Comparison of ENCODE assay signal across 7 mouse cellular contexts in the genomic region with DNA sequence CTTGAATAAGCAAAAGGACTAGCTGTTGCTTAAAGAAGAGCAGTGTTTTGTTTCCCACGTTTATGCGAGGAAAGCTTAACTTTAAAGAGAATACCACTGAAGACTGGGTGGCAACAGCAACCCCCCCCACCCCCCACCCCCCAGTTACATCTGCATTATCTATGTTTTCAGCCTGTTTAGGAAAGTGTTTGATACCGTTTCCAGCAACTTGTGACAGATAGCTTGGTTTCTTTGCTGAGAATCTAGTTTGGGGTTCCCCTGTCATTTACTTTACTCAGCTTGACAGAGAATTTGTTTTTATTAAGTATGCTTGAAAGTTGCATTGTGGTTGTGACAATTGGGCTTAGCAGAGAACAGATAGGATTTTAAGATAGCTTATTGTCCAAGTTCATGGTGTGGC. TPM values are rescaled to one million over a fixed set of nuclear protein-coding genes. Genes with fewer than 3 reads are reported as not detected.
A peak's percentile ranks its signal among the peaks of the same experiment; 100 is the strongest.
DNase-seq lines count a peak whose midpoint lies in the region; ATAC-seq and TF ChIP-seq lines count a peak whose summit lies in the region.

No protein-coding gene starts in this region.

- peaks cover 18% of the 10 kb centered on the region for H3K36me3 ChIP-seq in megakaryocyte, embryonic 14.5 days (replicated peaks; ENCODE audit: low read length)
- 0 out of 2 replicates have a peak, but pooled peaks cover 5% of the 10 kb centered on the region for H3K36me3 ChIP-seq in forebrain, embryonic 12.5 days (replicated peaks)
- 0 out of 2 replicates have a peak, but pooled peaks cover under 1% of the 10 kb centered on the region for H3K36me3 ChIP-seq in liver, embryonic 11.5 days (ENCODE audit: control insufficient read depth, insufficient read depth, low read length)
- no peaks in the 10 kb centered on the region for H3K36me3 ChIP-seq in stomach, postnatal 0 days (ENCODE audit: control insufficient read depth, insufficient read depth, low read length)

- H3K9me3 ChIP-seq in megakaryocyte, embryonic 14.5 days, result no peaks in the 10 kb centered on the region
- no peaks in the 10 kb centered on the region for H3K9me3 ChIP-seq in forebrain, embryonic 12.5 days
- H3K9me3 ChIP-seq in liver, embryonic 11.5 days (ENCODE audit: control insufficient read depth, low read length), result no peaks in the 10 kb centered on the region
- no peaks in the 10 kb centered on the region for H3K9me3 ChIP-seq in stomach, postnatal 0 days (ENCODE audit: control insufficient read depth, low read length)

- no peak for DNase-seq in liver, embryonic 11.5 days (ENCODE audit: low spot score)
- no peak for DNase-seq in stomach, postnatal 0 days (ENCODE audit: low spot score)
- DNase-seq in natural killer cell, adult 2 months (ENCODE audit: low spot score in 2 of 2), result no peak
- no peak for DNase-seq in retina, postnatal 1 day

- H3K4me3 ChIP-seq in megakaryocyte, embryonic 14.5 days (replicated peaks), result peak overlapping the region; percentile 97
- H3K4me3 ChIP-seq in forebrain, embryonic 12.5 days (replicated peaks), result peak overlapping the region; percentile 97
- H3K4me3 ChIP-seq in liver, embryonic 11.5 days (ENCODE audit: low read depth, low read length), result peak overlapping the region; percentile 99
- H3K4me3 ChIP-seq in stomach, postnatal 0 days (ENCODE audit: low read depth, low read length), result peak overlapping the region; percentile 94

- no peak for TF ChIP-seq EP300 in stomach, postnatal 0 days (optimal IDR thresholded peaks at IDR 0.05)

- peak overlapping the region; percentile 76 for H3K4me2 ChIP-seq in forebrain, embryonic 12.5 days
- H3K4me2 ChIP-seq in liver, embryonic 11.5 days, result peak overlapping the region; percentile 77
- H3K4me2 ChIP-seq in stomach, postnatal 0 days (replicated peaks; ENCODE audit: low read depth), result peak overlapping the region; percentile 57

- no peak for ATAC-seq in megakaryocyte, adult 5-6 weeks (ENCODE audit: poor library complexity, severe bottlenecking)
- ATAC-seq in forebrain, embryonic 12.5 days (ENCODE audit: low FRiP score), result no peak
- ATAC-seq in liver, embryonic 11.5 days (replicated peaks; ENCODE audit: low FRiP score), result no peak
- ATAC-seq in stomach, postnatal 0 days (ENCODE audit: low FRiP score, low TSS enrichment), result no peak

- H3K27ac ChIP-seq in forebrain, embryonic 12.5 days, result no peak overlapping the region
- peak overlapping the region; percentile 99 for H3K27ac ChIP-seq in liver, embryonic 11.5 days (ENCODE audit: low read depth, low read length)
- 0 out of 2 replicates have a peak overlapping the region, but pooled peaks have one; percentile 99 for H3K27ac ChIP-seq in stomach, postnatal 0 days (replicated peaks)

- 15% methylated on average over 3 of the region's 3 CpGs for WGBS in forebrain, embryonic 12.5 days
- 2% methylated on average over 3 of the region's 3 CpGs for WGBS in liver, embryonic 11.5 days
- WGBS in stomach, postnatal 0 days, result 2% methylated on average over 3 of the region's 3 CpGs

- TF ChIP-seq CTCF in stomach, postnatal 0 days (IDR thresholded peaks at IDR 0.05; ENCODE audit: low read depth), result no peak

- H3K9ac ChIP-seq in forebrain, embryonic 12.5 days, result peak overlapping the region; percentile 90
- peak overlapping the region; percentile 99 for H3K9ac ChIP-seq in liver, embryonic 11.5 days (ENCODE audit: low read depth, low read length)
- H3K9ac ChIP-seq in stomach, postnatal 0 days (ENCODE audit: low read length), result peak overlapping the region; percentile 96

- H3K27me3 ChIP-seq in megakaryocyte, embryonic 14.5 days (replicated peaks), result no peaks in the 10 kb centered on the region
- no peaks in the 10 kb centered on the region for H3K27me3 ChIP-seq in forebrain, embryonic 12.5 days
- no peaks in the 10 kb centered on the region for H3K27me3 ChIP-seq in liver, embryonic 11.5 days (replicated peaks; ENCODE audit: control insufficient read depth, insufficient read depth, low read length)
- no peaks in the 10 kb centered on the region for H3K27me3 ChIP-seq in stomach, postnatal 0 days (ENCODE audit: control insufficient read depth, insufficient read depth, low read length)

- H3K4me1 ChIP-seq in megakaryocyte, embryonic 14.5 days, result peaks cover 43% of the 10 kb centered on the region
- peaks cover 25% of the 10 kb centered on the region for H3K4me1 ChIP-seq in forebrain, embryonic 12.5 days
- H3K4me1 ChIP-seq in liver, embryonic 11.5 days (replicated peaks; ENCODE audit: control insufficient read depth, insufficient read depth, low read length), result peaks cover 8% of the 10 kb centered on the region
- peaks cover 6% of the 10 kb centered on the region; the same call in 1 of the 2 replicates for H3K4me1 ChIP-seq in stomach, postnatal 0 days (replicated peaks; ENCODE audit: control insufficient read depth, insufficient read depth)

RNA-seq across cellular contexts. Expression of a gene that starts 1.4 kb away (rescaled TPM):
- polyA plus RNA-seq in megakaryocyte, embryonic 14.5 days (2012; ENCODE audit: insufficient read depth, low replicate concordance), result 0.66 and 7.4 TPM in 2 replicates
- 79.1 and 89.2 TPM in 2 replicates for total RNA-seq in megakaryocyte, adult 5-6 weeks (2015)
- 94.9 and 116 TPM in 2 replicates for total RNA-seq in megakaryocyte, adult 5-6 weeks (2017)
- 104 and 108 TPM in 2 replicates for polyA plus RNA-seq in forebrain, embryonic 12.5 days (2016; fragmentation: Nextera tagmentation; extraction: Ambion mirVana)
- polyA plus RNA-seq in liver, embryonic 11.5 days (2014; fragmentation: Nextera tagmentation; extraction: Ambion mirVana), result 97.7 and 99.3 TPM in 2 replicates
- polyA plus RNA-seq in stomach, postnatal 0 days (2015; fragmentation: Nextera tagmentation; extraction: Ambion mirVana), result 37.7 and 42.7 TPM in 2 replicates

RNA-seq across cellular contexts. Expression of a gene that starts 47.6 kb away (rescaled TPM):
- not detected in 2 replicates for polyA plus RNA-seq in megakaryocyte, embryonic 14.5 days (2012; ENCODE audit: insufficient read depth, low replicate concordance)
- not detected in 2 replicates for total RNA-seq in megakaryocyte, adult 5-6 weeks (2015)
- not detected in 2 replicates for total RNA-seq in megakaryocyte, adult 5-6 weeks (2017)
- 0.68 and 0.96 TPM in 2 replicates for polyA plus RNA-seq in forebrain, embryonic 12.5 days (2016; fragmentation: Nextera tagmentation; extraction: Ambion mirVana)
- polyA plus RNA-seq in liver, embryonic 11.5 days (2014; fragmentation: Nextera tagmentation; extraction: Ambion mirVana), result 0.79 and 1.1 TPM in 2 replicates
- 0.78 and 0.96 TPM in 2 replicates for polyA plus RNA-seq in stomach, postnatal 0 days (2015; fragmentation: Nextera tagmentation; extraction: Ambion mirVana)

RNA-seq across cellular contexts. Expression of a gene that starts 47.7 kb away (rescaled TPM):
- not detected in 2 replicates for polyA plus RNA-seq in megakaryocyte, embryonic 14.5 days (2012; ENCODE audit: insufficient read depth, low replicate concordance)
- not detected in 2 replicates for total RNA-seq in megakaryocyte, adult 5-6 weeks (2015)
- not detected in 2 replicates for total RNA-seq in megakaryocyte, adult 5-6 weeks (2017)
- not detected in 2 replicates for polyA plus RNA-seq in forebrain, embryonic 12.5 days (2016; fragmentation: Nextera tagmentation; extraction: Ambion mirVana)
- polyA plus RNA-seq in liver, embryonic 11.5 days (2014; fragmentation: Nextera tagmentation; extraction: Ambion mirVana), result not detected in 2 replicates
- not detected in 2 replicates for polyA plus RNA-seq in stomach, postnatal 0 days (2015; fragmentation: Nextera tagmentation; extraction: Ambion mirVana)
